Mouse (Mus musculus) brain, embryonic 18.5 days (tissue): ENCODE results near the gene Btbd9.

Experiments used
- DNase-seq: peaks from one replicate; pipeline ENCODE4 v3.0.0-alpha.2; 2012; ENCODE audit warnings: low read depth, low spot score

Btbd9 gene

DNA sequence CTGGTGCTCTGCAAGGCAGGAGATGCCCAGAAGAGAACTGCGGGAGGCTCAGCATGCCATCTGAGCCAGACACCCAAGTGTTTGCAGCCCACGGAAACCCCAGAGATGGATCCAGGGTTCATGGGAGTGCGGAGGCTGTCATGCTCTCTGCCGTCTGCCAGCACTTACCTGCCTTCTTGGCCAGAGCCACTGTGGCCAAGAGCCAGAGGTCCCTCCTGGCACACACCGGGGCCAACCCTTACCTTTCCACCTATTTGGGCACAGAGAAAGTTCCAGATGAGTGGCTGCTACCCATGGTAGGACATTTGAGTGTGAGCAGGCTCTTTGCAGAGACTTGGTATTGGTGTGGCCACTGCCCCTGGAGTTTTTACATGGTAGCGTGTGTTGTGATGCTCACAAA lies 365.4 kb downstream of the Btbd9 start:
- DNase-seq, result no peak

DNA sequence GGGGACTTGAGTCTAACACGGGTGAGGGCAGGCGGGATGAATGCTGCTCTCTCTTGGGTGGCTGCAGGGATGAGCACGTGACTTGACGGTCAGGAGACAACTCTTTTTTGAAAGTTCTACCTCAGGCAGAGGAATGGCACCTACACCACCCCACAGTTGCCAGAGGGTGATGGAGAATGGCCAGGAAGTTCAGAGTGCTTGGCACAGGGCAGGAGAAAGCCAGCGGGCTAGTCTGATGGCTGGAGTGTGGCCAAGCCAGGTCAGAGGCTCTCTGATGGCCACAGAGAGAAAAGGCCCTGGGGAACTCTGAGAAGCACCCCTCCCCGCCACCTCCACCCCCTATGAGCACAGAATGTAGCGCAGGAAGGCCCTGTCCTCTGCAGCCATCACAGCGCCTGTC lies 366.0 kb downstream of the Btbd9 start:
- DNase-seq, result no peak

DNA sequence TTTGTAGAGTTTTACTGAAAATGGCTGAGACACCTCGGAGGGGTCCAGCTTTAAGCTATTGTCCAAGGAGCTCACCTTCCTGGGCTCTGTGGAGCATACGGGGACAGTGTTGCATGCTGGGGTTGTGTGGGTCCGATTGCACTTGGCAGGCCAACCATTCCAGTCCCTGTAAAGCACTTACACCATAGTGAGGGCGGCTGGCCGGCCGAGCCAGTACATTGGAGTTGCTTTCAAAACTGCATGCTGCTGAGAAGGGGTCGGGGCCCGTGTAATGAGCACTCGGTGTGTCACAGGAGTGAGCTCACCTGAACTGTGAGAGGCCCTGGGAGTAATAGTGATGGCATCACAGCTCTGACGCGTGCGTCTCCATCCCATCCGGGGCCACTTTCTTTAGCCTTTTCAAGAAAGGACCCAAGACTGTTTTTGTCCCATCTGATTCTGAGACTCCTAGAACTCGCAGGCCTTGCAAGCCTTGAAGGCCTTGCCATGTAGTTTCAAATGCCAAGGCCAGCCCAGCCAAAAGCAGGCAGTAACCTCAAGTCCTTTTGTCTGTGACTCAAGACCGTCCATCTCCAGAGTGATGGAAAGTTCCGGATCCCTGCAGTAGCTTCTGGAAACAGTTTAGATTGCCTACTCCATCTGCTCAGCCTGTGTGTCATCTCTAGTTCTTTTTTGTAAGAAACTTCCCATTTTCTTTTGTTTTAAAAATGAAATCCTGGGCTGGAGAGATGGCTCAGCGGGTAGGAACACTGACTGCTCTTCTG lies 371.0 kb downstream of the Btbd9 start:
- DNase-seq, result no peak

DNA sequence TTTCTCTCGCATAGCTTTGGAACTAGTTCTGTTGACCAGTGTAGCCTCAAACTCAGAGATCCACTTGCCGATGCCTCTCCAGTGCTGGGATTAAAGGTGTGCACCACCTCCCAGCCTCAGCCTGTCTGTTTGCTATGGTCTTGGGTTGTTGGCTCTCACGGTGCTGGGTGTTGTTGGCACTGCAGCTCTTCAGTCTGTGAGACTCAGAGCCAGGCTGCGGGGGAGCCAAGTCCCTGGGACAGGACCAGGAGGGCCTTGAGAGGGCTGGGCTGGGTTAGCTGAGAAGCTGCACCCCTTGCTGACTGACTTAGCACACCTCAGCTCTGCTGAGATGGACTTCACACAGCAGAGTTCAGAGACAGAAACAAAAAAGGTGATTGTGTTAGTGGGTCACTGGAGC lies 376.0 kb downstream of the Btbd9 start:
- no peak for DNase-seq

DNA sequence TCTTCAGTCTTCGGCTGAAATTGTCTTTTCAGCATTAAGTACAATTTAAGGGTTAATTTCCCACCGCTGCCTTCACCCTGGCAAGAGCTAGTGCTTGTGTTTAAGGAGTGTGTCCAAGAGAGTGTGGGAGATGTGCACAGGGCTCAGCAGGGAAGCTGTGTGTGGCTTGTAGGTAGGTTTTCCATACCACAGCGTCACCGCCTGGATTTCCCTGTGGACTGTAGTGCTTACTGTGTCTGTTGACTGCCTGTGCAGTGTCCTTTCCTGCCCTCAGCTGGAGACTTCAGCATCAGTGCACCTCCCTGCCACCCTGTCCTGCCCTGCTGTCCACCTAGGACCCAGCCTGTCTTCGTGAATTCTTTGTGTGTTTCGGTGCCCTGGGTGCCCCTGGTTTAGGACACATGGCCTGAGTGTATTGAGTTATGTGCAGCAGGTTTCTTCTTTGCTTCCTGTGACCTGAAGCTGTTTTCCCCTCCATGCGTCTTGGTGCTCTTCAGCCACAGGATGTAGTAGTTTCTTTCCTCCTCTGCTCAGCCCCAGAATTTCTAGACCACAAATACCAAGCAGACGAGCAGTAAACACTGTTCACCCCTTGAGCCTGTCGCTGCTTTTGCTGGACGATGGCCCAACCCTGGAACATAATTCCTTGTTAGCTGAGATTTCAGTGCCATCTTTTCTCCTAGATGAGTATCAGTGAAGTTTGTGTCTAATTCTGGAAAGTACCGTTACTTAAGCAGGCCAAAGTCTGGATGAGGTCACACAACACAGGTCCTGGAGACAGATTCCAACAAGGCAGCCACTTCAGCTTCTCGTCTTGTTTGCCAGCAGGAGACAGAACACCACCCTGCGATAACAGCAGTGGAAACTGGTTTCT lies 376.7 kb downstream of the Btbd9 start:
- DNase-seq, result no peak

DNA sequence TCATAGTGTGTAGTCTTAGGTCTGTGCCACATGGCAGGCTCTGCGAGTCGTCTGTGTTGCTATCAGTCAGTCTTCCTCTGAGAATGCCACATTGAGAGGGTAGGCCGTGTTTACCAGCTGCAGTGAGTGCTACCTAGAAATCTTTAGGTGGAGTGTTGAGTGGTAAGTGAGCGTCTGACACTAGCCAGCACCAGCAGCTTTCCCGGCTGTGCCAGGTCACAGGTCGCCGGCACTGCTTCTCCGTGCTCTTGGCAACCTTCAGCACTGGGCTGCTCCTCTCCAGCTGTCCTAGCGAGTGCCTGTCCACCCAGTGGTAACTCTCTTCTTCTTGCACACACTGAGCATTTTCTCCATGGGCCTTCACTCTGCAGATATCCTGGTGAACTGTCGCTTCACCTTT lies 377.9 kb downstream of the Btbd9 start:
- no peak for DNase-seq

DNA sequence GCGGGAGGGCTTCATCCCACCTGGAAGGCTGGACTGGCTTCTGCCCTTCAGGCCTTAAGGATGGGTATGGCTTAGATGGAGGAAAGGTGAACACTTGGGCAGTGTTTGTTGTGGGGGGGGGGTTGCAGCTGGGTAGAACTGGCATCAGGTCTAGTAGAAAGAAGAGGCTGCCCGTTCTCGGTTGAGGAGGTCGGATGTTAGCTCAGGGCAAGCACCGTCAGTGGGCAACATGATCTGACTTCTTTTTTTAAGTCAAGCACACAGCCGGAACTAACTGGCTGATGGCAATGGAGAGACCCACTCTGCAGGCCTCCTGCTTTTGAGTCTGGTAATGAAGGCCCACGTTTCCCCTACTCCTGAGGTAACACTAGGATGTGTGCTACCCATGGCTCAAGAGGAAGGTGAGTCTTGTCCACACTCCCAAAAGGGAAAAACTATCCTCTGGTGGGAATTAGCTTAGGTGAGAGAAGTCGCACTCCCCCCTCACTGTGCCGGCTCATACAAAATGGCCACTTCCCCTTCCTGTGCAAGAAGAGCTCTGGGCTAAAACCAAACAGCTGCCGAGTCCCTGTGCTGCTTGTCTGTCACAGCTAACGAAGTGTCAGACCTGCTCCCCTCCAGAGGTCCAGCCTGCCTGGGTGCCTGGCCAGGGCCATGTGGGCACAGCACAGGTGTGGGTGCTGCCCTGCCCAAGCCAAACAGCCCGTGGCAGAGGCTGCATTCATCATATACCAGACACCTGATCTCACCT lies 378.8 kb downstream of the Btbd9 start:
- DNase-seq, result no peak

DNA sequence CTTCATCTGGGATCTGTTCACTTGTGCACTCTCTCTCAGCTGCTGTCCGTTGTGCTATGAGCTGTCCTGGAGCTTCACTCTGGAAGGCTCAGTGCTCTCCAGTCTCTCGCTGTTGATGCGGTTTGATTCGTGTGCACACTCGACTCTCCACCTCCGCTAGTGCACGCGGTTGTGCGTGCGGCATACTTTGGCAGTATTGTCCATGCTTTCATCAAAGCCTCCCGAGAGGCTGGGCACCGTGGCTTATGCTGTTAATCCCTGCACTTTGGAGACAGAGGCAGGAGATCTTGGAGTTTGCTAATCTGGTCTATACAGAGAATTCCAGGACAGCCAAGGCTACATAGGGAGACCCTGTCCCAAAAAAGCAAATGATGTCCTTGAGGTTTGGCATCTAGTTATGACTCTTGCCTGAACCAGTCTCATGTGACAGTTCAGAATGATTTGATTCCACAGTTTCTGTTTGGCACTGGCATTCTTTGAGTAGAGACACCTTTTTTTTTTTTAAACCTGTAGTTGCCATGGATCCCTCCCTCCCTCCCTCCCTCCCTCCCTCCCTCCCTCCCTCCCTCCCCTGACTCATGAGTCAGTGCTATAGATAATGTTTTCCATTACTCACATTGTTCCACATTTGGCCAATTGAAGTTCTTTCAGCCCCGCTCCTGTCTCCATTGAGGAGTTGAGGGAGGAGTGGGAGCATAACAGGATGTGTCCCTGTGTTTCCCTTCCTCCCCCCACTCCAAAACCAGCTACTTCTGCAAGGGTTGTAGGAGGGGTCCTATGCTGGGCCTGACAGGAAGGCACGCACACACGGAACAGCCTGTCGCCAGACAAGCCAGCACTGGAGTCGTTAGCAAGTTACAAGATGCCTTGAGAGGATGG lies 379.6 kb downstream of the Btbd9 start:
- DNase-seq, result no peak

DNA sequence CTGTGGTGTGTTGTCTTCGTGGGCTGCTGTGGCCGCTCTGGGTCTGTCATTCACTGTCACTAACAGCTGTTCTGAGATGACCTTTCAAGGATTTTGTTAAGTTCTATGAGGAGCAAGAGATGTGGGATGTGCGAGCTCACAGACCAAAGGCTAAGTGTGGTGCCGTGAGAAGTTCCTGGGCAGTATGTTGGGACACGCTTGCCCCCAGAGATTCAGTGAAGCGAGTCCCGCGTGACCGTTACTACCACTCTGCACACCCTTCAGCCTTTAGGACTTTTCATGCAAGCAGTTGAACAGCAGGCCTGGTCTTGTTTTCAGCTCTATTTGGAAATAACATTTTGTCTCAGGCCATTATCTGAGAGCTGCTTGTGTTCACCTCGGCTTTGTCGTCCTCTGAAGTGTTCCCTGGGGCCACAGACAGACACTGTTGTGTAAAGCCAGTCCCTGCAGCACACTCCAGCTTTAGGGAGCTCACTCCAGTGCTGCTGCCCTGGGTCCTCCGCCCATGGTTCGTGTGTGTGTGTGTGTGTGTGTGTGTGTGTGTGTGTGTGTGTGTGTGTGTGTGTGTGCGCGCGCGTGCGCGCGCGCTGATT lies 380.6 kb downstream of the Btbd9 start:
- DNase-seq, result no peak

DNA sequence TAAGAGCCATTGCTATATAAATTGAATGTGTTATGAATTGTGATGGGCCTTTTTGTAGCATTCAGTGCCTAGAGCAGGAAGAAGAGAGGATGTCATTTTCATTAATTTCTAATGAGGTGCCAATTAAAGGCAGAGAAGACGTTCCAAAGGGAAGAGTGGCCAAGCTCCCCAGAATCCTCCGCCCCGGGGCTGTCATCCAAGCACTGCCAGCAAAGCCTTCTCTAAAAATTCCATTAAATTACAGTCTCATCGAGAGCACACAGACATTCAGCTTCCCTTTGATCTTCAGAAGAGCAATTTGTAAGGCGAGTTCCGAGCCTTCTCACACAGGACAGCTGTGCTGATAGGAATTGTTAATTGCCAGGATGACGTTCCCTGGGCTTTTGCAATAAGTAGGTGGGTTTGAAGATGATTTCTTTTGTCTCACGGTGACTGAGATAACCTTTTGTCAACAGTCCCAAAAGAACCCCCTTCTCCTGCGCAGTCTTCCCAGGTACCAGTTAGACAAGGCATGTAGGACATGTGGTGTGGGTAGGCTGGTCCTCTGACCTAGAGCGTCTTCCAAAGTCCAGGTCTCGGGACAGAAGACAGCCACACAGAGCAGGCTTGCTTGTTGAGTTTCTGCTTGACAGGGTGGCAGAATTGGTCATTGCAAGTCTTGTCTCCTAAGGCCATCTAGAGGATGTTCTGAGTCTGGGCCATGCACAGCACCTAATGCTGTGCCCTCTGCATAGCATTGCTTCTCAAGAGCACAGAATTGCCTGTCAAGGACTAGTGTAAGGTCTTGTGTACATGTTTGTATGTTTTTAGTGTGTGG lies 381.5 kb downstream of the Btbd9 start:
- no peak for DNase-seq

DNA sequence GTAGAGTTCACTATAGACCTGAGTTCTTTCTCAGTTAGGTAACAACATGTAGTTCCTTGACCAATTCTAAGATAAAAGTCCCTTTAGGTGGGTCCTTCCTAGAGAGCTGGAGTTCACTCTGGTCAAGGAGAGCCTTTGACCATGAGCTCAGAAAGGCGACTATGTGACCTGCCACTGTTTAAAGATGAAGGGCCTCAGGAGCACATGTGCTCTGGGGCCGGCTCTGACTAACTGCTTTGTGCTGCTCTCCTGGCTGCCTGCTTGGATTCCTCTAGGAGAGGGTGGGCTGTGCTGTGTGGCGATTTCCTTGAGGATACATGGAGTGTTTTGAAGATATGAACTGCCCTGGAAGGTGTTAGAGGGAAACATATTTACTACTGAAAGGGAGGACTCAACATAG lies 382.2 kb downstream of the Btbd9 start:
- DNase-seq, result no peak

DNA sequence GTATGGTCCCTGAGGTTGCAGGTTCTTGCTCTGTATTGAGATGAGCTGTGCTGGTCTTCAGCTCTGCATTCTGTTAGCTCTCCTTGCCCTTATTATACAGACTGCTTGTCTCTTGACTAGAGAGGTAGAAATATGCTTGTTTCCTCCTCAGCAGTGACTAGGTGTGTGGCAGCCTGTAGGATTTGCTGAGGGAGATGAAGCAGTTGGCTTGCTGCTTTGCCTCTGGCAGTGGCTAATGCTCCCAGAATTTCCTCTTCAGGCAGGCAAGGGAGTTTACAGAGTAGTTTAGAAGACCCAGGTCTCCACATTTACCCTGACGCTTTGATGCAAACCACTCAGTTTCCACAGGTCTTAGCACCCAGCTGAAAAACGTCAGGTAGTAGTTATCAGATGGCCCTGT lies 382.7 kb downstream of the Btbd9 start:
- no peak for DNase-seq

DNA sequence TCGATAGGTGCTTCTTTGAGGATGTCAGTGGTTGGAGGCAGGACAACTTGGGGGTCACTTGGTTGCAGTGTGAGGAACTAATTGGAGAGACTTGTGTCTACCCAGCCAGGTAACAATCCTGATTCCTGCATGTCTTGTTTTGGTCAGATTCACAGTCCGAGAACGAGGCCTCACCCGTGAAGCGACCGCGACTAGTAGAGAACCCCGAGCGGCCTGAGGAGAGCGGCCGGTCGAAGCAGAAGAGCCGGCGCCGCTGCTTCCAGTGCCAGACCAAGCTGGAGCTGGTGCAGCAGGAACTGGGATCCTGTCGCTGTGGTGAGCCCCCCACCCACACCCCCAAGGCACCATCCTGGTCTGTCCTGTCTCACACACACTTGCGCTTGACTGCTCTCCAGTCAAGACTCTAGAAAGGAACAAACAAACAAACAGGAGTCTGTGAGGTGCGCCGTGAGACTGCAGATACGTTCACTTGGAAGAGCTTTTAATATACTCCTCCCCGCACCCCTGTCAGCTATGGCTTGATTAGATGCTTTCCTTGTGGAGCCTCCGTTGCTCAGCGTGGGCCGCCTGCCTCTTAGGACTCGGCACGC lies 383.8 kb downstream of the Btbd9 start:
- no peak for DNase-seq

DNA sequence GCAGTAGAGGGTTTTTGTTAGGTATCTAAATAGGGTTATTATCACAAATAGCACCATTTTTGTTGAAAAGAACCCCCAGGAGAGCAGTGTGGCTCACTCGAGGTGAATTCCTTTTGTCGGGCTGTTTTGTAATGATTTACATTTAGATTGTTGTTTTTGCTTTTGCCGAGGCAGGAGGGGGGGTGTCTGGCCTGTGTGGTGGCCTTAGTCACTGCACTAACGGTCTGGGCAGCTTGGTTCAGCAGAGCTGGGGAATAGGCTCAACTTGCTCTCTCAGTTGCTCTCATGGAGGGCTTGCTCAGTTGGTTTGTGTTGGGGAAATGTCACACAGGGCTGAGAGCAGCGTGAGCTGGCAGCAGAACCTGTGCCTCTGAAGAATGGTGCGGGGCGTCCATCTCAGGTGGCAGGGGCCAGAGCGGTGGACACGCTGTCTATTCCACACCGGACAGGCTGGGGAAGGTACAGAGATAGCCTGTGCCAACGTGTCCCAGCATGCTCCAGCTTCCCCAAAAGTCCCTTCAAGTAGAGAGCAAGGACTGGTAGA lies 385.1 kb downstream of the Btbd9 start:
- no peak for DNase-seq

DNA sequence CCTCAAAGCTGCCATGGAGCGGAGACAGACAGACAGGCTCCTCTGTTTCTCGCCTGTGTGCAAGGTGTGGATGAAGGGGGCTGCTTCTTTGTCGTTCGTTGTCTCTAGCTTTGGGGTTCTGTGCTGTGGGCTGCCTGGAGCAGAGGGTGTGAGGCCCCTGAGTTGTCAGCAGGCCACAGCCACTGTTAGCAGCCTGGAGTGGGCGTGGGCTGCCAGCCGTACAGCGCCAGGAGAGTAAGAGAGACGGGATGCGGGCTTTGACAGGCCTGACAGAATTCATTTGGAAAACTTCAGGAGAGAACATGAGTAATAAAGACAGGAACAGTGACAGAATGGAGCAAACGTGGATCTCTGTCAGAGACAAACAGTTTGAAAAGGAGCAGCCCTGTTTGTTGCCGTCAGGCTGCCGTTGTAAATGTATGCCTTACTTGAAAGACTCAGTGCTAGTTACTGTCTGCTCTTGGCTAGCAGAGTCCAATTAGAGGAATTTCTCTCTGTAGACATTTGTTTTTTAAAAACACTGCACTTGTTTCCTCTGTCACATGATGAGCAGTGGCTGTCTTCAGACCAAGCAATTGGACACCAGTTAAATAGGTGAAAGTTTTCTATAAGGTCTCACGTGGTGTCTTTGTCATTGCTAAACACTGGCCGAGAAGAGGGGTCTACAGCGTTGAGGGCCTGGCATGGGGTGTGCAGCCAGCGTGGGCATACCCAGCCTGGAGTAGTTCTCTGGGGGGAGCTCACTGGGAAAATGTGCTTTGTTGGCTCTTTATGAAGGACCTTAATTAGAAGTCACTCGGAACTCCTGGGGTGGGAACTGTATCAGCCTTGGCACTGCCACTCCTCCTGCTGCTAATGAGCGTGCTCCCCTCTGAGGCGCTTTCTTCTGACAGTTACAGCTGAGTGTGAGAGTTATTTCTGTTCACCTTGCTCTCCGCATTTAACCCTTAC lies 388.0 kb downstream of the Btbd9 start:
- DNase-seq, result peak; percentile 45

DNA sequence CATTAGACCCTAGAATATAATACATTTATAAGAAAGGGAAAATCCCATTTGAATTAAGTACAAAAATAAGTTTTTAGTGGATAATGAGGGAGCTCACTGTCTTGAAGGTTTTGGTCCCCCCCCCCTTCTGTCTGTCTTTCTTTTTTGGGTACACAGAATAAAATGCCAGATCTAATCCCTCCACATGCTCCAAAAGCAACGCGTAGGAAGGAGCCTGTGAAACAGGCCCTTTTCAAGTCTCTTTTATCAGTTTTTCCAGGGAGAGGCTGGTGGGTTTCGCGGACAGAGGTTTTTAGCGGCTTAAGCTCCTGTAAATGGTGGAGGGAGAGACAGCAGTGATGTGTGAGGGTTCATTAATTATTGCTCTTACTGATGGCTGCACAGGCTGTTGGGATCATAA lies 388.7 kb downstream of the Btbd9 start:
- DNase-seq, result no peak

DNA sequence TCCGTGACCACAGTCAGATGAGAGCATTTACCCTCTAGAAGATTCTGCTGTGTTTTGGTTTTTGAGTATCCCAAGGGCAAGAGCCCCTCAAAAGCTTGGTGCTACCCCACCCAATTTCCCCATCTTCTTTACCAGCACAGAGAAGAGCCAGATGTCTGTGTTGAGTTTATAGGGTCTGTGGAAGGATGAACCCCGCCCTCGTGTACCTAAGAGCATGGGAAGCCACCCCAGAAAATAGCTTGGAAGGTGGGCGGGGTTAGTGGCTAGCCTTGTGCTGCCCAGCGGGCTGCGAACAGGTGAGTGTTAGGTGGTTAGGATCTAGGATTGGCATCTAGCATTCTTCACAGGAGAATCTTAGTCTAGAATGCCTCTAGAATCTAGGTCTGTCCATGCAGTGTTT lies 389.1 kb downstream of the Btbd9 start:
- no peak for DNase-seq

DNA sequence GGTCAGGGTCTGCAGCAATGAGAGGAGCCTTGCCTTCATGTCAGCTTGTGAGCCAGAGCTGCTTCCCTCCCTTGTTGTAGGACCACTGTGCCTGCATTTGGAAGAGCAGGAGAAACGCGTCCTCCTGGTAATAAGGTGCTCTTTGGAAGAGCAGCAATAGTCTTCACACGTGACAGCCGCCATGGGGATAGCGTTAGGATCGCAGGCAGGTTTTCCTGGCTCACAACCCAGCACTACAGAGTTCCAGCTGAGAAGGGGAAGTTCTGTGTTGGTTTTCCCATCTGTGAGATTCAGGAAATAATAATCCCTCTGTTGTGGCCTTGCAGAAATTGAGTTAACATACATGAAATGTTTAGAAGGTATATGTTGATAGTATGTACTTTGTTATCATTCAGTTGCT lies 392.7 kb downstream of the Btbd9 start:
- DNase-seq, result no peak
